Mouse (Mus musculus) lung, adult 18-20 months (tissue): Measurements from ENCODE around the gene Med28.

Source experiments
- DNase-seq, 2 experiments: peaks; one replicate each; pipeline ENCODE4 v3.0.0; 2022; ENCODE audit warnings: mixed read lengths in 2 of 2

The Med28 gene

DNA sequence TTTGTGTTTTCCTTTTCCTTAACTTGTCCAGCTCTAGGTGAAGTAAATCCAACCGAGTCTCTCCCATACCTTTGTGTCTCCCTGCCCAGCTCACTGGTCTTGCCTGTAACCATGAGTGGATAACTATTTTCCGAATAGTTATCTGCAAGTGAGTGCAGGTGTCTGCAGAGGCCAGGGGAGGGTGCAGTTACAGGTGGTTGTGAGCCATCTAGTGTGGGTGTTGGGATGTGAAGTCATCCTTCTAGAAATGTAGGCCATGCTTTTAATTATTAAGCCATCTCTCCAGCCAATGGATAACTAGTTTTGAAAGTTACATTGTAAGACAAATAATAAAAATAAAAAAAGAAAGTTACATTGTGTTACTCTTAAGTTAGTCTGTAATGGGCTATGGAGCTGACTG lies 6.5 kb upstream of the Med28 start:
- DNase-seq, result no peak

DNA sequence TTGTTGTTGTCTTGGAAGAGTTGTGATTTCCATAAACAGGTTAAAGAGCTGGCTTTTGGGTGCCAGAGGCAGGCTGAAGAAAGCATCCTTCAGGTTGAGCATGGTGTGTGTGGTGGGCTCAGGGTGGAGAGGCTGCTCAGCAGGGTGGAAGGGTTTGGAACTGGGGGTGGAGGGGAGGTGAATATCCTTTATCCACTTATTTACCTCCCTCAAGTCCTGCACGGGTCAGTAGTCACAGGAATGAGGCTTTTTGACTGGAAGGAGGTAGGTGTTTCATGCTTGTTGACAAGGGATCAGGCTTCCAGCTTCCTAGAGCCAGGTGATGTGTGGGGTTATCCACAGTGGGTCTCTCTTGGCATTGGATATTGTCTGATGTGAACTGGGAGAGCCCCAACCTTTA lies 5.4 kb upstream of the Med28 start:
- DNase-seq, result no peak

DNA sequence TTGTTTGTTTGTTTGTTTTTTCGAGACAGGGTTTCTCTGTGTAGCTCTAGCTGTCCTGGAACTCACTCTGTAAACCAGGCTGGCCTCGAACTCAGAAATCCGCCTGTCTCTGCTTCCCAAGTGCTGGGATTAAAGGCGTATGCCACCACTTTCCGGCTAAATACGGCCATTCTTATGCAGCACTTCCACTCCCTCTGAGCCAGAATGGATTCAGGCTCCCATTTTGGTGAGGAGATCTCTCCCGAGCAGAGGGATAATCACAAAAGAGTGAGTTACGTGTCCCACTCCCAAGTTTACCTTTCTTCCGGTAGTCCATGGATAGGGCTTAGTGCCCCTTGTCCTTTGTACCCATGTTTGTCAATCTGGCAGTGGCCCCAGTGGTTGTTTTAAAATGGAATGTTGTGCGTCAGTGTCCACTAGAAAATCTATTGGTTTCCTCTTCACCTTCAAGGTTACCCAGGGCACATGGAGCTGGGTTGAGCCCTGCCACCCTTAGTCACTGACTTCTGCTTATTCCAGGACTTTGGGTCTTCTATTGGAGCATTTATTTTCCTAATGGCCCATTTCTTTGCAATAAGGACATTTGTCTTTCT lies 4.8 kb upstream of the Med28 start:
- no peak for DNase-seq

DNA sequence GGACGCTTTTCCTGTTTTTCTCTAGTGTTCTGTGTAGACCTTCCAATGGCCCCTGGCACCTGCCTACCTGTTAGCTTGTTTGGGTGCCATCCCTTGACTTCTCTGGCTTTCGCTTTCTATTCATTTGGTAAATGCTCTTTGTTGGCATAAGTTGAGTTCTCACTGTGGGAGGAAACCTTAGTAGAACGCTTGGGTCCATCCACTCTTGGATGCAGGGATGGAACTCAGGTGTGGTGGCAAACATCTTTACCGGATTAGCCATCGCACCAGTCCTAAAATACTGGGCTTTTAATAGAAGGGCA lies 731 bp downstream of the Med28 start:
- DNase-seq, result no peak

DNA sequence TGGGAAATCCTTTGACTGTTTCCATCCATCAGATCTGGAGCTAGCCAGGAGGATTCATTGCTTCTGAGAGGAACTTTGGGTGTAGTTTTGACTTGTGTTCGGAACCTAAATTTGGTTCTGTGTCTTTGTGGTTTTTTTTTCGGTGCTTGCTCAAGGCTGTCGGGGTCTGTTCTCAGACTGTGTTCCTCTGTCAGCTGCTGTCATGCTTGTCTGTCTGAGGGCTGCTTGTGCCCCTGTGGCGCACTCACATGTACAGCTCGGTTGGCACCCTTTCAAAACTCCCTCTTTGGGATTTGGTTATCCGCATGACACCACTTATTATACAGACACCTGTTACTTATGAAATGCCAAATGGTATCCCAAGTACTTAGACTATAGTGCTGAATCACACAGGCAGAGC lies 1.6 kb downstream of the Med28 start:
- DNase-seq, result no peak

DNA sequence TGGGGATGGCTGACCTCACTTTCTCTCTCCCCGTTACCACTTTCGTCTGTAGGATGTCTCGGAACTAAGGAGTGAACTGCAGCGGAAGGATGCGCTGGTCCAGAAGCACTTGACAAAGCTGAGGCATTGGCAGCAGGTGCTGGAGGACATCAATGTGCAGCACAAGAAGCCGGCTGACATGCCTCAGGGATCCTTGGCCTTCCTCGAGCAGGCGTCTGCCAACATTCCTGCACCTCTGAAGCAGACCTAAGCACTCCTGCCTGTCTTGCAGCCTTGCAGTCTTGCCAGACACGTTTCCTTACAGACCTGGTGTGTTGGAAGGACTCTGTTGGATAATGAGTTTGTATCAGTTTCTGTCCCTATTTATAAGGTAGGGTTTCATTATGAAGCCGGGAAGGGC lies 5.1 kb downstream of the Med28 start:
- no peak for DNase-seq

DNA sequence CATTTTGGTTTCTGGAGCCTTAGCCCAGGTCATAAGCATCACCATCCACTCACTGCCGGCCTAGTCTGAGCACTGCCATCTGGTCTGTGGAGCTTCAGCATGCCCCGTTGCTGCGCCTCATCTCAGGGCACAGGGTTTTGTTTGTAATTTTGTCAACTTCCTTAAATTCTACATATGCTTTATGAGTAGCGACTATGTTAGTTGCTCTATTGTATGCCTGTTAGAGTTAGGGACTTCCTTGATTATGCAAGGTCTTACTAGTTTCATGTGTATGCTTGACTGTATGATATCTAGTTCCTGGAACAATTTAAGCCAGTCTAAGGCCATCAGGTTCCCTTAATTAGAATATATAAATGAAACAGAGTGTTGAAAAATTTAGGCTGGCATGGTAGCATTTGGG lies 6.3 kb downstream of the Med28 start:
- DNase-seq, result no peak

DNA sequence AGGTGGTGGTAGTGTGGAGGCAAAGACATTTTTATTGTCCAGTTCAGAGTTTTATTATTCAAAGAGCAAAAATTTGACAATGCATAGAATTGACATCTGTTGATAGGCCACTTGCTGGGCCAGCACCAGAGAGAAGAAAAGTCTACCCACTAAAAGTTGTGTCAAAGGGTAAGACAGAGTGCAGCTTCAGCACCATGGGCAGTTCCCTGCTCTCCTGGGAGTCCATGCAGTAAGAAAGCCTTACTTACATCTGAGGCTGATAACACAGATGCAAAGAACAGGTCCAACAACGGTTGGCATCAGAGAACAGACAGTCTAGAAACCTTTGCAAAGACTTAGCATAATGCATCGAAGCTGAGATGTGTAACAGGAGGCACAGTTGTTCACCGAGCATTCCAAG lies 9.7 kb downstream of the Med28 start:
- no peak for DNase-seq

DNA sequence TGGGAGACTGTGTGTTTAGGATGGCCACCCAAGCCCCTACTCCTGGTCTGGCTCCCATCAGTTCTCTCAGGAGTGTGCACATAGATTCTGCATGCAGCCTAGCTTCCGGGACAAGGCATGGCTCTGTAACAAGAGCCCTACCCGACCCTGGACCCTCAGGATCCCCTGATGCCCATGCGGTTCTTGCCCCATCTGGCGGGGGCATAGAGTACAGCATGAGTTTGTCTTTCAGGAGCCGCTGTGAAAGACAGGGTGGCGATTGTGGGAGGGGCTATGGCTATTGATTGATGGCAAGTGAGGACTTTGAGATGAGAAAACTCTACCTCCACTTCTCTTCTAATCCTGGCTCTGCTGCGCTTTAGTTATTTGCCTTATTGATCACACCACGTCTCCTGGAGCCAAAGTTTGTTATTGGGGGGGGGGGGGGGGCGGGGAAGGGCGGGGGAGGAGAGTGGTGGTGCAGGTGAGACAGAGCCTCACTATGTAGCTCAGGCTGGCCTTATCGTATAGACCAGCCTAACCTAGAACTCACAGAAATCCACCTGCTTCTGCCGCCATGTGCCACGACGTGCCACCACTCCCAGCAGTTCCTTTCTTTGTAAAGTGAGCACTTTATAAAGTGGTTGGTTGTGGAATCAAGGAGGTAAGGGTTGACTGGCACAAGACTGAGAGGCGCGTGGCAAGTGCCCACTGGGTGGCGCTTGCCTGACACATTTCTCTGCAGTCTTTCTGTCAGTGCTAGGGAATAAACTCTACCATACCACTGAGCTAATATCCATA lies 14.5 kb downstream of the Med28 start:
- peak; percentile 68 to 80 for DNase-seq

DNA sequence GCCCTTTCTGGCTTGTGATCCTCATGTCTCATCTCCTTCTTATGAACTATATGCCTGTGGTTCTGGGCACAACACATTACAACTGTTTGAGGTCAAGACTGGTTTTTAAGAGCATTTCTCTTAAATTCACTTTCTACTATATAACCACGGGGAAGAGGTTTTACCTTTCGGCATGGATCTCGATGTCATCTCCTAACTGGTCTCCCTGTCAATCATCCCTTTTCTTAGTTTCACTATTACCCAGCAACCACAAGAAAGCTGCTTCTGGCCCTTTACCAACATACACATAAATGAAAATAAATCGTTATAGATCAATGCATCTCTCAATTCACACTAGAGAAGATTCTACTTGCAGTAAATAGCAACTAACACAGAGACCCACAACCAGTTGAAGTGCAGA lies 15.1 kb downstream of the Med28 start:
- DNase-seq, result no peak

DNA sequence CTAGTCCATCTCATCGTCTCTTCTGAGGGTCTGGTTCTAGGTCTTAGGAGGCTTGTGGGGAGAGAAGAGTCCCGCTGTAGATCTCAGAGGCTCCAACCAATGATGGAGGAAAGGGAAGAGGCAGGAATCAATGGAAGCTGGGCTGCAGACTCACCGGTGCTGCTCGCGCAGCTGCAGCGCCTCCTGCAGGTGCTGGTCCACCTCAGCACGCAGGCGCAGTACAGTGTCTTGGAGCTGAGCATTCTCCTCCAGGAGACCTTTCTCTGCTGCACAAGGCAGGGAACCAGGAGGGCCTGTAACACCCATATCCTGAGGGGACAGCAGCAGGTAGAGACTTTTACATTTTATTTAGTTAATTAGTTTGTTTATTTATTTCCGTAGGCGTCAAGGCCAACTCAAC lies 19.5 kb downstream of the Med28 start:
- no peak for DNase-seq

DNA sequence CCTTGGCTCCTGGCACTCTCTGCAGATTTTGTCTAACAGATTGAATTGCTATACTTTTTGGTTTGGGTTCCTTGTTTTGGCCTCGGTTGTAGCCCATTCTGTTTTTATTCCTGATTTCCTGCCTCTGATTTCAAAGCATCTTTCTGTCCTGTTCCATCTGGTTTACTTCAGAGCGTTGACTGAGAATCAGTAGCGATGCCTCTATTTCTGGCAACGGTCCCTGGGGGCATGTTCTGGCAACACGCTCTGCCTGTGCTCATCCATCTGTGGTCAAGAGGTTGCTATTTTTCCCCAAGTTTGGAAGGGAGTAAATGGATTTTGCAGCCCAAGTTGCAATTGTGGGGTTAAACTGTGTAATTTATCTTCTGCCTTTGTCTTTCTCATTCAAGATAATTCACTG lies 23.3 kb downstream of the Med28 start:
- no peak for DNase-seq

DNA sequence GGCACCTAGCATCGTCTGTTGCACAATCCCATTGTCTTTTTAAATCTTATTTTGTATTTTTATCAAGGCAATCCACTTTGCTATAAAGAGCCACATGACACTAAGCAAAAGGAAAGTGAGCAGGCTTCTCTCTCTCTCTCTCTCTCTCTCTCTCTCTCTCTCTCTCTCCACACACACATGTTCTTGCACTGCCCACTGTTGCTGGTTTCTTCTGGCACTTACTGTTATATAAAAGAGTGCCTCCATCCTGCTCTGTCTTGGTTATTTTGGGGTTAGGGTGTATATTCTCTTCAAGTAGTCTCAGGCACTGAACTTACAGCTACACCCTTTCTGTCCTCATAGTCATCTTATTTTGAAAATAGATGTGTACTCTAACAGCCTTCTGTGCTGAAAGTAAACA lies 29.6 kb downstream of the Med28 start:
- no peak for DNase-seq

DNA sequence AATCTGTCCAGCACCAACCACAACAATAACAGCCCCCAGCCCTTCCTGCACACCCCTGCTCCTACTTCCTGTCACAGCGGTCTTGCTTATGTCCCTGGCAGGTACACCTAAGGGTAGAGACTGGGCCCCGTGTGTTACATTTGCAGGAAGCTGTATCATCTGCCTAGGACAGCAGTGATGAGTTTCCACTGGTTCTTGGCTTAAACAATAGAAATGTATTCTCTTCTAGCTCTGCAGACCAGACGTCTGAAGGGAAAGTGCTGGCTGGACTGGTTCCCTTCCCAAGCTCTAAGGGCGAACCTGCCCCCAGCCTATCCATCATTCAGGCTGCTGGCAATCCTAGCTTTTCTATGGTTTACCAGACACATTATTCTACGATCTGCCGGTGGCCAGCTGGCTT lies 44.0 kb downstream of the Med28 start:
- no peak for DNase-seq

DNA sequence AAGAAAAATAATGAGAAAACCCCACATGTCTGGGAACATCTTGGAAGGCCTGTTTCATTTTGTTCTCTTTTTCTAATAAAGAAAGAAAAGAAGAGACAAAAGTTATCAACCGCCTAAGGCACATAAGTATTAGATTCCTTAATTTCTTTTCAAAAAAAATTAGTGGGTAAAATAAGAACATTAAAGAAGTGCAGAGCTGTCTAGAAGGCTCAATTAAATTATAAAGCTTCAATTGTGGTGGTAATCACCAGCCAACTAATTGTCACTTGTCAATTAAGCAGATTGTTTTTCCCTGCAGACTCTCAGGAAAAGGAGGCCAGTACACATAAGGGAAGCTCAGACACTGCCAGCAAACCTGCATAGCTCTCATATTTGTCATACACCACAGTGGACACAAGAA lies 45.8 kb downstream of the Med28 start:
- no peak for DNase-seq

DNA sequence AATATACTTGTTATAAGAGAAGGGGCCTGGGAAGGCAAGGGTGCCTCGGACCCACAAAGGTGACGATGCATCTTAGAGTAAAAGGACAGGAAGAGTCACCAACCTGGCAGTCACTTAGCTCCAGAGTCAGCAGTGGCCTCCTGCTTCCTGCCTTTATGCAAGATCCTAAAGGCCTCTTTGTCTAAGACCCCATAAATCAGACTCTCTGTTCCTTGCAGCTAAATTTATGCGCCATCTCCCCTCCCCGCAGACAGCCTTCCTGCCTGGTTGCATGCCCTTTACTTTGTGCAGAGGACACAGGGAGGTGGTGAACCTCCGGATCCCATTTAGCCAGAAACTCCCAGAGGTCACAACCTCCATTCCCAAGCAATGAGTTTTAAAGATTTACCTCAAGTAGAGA lies 52.8 kb downstream of the Med28 start:
- no peak for DNase-seq

DNA sequence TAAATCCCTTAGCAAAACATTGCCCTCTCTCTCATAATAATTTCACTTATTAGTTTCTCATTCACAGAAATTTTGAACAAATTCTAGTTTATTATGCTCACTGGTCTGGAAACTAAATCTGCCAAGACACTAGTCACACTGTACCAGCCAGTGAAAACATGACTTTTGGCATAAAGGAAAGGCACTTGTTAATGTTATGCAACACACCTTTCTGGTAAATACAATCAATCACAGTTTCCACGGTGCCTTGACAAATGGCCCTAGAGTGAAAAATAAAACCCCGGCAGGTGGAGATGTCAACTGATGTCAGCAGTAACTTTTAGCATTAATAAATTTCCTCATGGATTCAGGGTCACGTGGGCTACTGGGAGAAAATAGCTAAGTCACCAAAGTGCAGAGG lies 56.7 kb downstream of the Med28 start:
- no peak for DNase-seq

DNA sequence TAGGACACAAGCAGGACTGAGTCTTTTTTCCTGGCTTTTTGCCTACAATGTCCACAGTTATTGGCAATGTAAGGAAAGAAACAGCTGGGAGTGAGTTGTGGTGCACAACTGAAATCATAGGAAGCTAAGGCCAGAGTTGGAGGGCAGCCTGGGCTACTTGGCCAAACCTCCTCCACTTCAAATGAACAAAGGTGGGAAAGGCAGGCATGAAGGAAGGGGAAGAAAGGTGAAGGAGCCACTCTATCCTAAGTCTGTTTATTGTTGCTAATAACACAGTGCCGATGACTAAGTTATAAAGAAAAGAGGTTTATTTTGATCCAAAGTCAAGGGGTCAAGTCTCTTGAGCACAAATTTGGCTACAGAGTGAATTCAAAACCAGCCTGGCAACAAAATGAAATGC lies 57.3 kb downstream of the Med28 start:
- peak; percentile 35 to 62 for DNase-seq
